Comparison of ENCODE assay signal across 8 mouse cellular contexts in the genomic region with DNA sequence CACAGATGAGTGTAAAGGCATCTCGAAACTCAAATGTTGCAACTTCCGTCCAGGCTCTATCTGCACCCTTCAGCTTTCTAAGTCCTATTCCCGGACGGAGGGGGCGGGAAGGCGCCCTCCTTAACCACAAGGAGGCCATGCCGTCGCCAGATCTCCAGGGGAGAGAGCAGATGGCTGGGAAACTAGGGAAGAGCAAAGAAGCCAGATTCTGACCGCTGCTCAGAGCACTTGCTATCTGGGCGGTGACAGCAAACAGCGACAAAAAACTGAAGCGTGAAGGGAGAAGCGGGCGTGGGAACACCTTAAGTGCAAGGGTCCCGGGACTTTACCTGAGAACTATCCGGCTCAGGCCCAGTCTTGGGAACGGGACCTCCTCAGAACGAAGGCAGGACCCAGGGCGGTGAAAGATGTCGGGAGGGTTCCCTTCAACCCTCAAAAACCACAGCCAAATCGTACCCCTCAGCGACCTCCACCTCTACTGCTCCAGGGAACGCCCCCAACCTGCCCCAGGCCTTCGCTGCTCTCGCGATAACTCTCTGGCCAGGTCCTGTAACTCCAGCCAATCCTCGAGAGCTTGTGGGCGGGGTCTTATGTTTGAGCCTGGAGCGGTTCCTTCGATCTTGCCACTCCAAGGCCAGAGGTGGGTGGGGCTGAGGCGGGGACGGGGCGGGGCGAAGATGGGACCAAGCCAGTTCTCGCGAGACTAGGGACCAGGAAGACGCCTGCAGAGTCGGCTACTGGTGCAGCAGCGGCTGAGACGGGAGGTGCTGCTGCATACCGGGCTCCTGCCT. TPM values are rescaled to one million over a fixed set of nuclear protein-coding genes. Genes with fewer than 3 reads are reported as not detected.
DNase-seq lines count a peak whose midpoint lies in the region; ATAC-seq and TF ChIP-seq lines count a peak whose summit lies in the region.

Gene Pign, minus strand, starts transcription at position 507 of the 791 bp plus-strand sequence.
Gene Relch, plus strand, starts transcription at position 691 of the 791 bp plus-strand sequence.

- no peaks in the 10 kb centered on the region for H3K36me3 ChIP-seq in kidney, embryonic 14.5 days (ENCODE audit: control insufficient read depth, insufficient read depth, low read length)
- no peaks in the 10 kb centered on the region for H3K36me3 ChIP-seq in limb, embryonic 15.5 days

- H3K9ac ChIP-seq in kidney, embryonic 14.5 days (ENCODE audit: low read depth, low read length) = peak within 1 kb of the TSS; percentile 87
- peak within 1 kb of the TSS; percentile 79 for H3K9ac ChIP-seq in limb, embryonic 15.5 days

- H3K4me2 ChIP-seq in kidney, embryonic 14.5 days (replicated peaks; ENCODE audit: low read depth, low read length) = peak within 1 kb of the TSS; percentile 82
- peak within 1 kb of the TSS; percentile 87 for H3K4me2 ChIP-seq in limb, embryonic 15.5 days

- peak within 1 kb of the TSS; percentile 78 for H3K27ac ChIP-seq in bone marrow macrophage, adult 2 months (ENCODE audit: insufficient read depth, low read depth, low read length)
- H3K27ac ChIP-seq in embryonic fibroblast, embryonic 13.5 days (ENCODE audit: insufficient read depth, low read length) = peak within 1 kb of the TSS; percentile 79
- H3K27ac ChIP-seq in kidney, embryonic 14.5 days (ENCODE audit: low read depth, low read length) = peak within 1 kb of the TSS; percentile 18; the same call in 1 of the 2 replicates
- H3K27ac ChIP-seq in limb, embryonic 15.5 days = peak within 1 kb of the TSS; percentile 84

- no peaks in the 10 kb centered on the region for H3K27me3 ChIP-seq in kidney, embryonic 14.5 days (ENCODE audit: control insufficient read depth, insufficient read depth, low read length)
- no peaks in the 10 kb centered on the region for H3K27me3 ChIP-seq in limb, embryonic 15.5 days

- H3K9me3 ChIP-seq in kidney, embryonic 14.5 days (ENCODE audit: control insufficient read depth, low read length) = no peaks in the 10 kb centered on the region
- H3K9me3 ChIP-seq in limb, embryonic 15.5 days = no peaks in the 10 kb centered on the region

- TF ChIP-seq CTCF in bone marrow macrophage, adult 2 months (IDR thresholded peaks at IDR 0.05; ENCODE audit: low read depth, low read length) = no peak
- TF ChIP-seq CTCF in embryonic fibroblast, embryonic 13.5 days (IDR thresholded peaks at IDR 0.05; ENCODE audit: borderline replicate concordance, insufficient read depth, low read length) = no peak

- WGBS in kidney, embryonic 14.5 days = under 1% methylated on average over 41 of the region's 41 CpGs
- under 1% methylated on average over 39 of the region's 41 CpGs for WGBS in limb, embryonic 15.5 days

- H3K4me1 ChIP-seq in bone marrow macrophage, adult 2 months (ENCODE audit: control insufficient read depth, insufficient read depth, low read length) = peaks cover 14% of the 10 kb centered on the region
- H3K4me1 ChIP-seq in embryonic fibroblast, embryonic 13.5 days (ENCODE audit: control insufficient read depth, insufficient read depth, low read length) = peaks cover 3% of the 10 kb centered on the region; the same call in 1 of the 2 replicates
- H3K4me1 ChIP-seq in kidney, embryonic 14.5 days (ENCODE audit: control insufficient read depth, insufficient read depth, low read length) = peaks cover 3% of the 10 kb centered on the region; the same call in 1 of the 2 replicates
- peaks cover 8% of the 10 kb centered on the region; the same call in 1 of the 2 replicates for H3K4me1 ChIP-seq in limb, embryonic 15.5 days

- TF ChIP-seq POLR2A in bone marrow macrophage, adult 2 months (IDR thresholded peaks at IDR 0.05; ENCODE audit: borderline replicate concordance, low read depth, low read length) = no peak
- peak; percentile 68 for TF ChIP-seq POLR2A in embryonic fibroblast, embryonic 13.5 days (IDR thresholded peaks at IDR 0.05; ENCODE audit: low read depth, low read length)

- H3K4me3 ChIP-seq in bone marrow macrophage, adult 2 months (ENCODE audit: insufficient read depth, low read length) = peak within 1 kb of the TSS; percentile 91
- H3K4me3 ChIP-seq in embryonic fibroblast, embryonic 13.5 days (ENCODE audit: insufficient read depth, low read length) = peak within 1 kb of the TSS; percentile 94
- H3K4me3 ChIP-seq in kidney, embryonic 14.5 days (ENCODE audit: low read length) = peak within 1 kb of the TSS; percentile 99
- H3K4me3 ChIP-seq in limb, embryonic 15.5 days = peak within 1 kb of the TSS; percentile 94

- ATAC-seq in kidney, embryonic 14.5 days (ENCODE audit: low FRiP score, low TSS enrichment) = peak; percentile 99
- ATAC-seq in limb, embryonic 15.5 days (ENCODE audit: insufficient number of reproducible peaks, low FRiP score, low TSS enrichment, low read depth) = peak; percentile 98

- peak; percentile 99 for DNase-seq in A20 (ENCODE audit: low read depth, low spot score)
- peak; percentile 98 to 99 for DNase-seq in heart, adult 9 months (ENCODE audit: low spot score in 2 of 2)
- peak; percentile 93 to 95 for DNase-seq in monocyte, adult 2 months (ENCODE audit: low read depth in 1 of 2, low spot score in 2 of 2)
- peak; percentile 99 for DNase-seq in spleen, postnatal 36 days (ENCODE audit: low spot score in 2 of 2)

RNA-seq across cellular contexts. Expression of gene Pign, which starts in this region (rescaled TPM):
- polyA plus RNA-seq in bone marrow macrophage, adult 2 months (2012; ENCODE audit: insufficient read depth, insufficient read length, missing spikeins) = 14.2 and 14.8 TPM in 2 replicates
- polyA plus RNA-seq in embryonic fibroblast, embryonic 13.5 days (2011; ENCODE audit: insufficient read length, low read depth, missing spikeins) = 49.3 and 53.2 TPM in 2 replicates
- polyA plus RNA-seq in kidney, embryonic 14.5 days (2014; fragmentation: Nextera tagmentation; extraction: Ambion mirVana) = 13.5 and 22.6 TPM in 2 replicates
- polyA plus RNA-seq in limb, embryonic 15.5 days (2015; fragmentation: Nextera tagmentation; extraction: Ambion mirVana) = 11.4 and 14.1 TPM in 2 replicates

RNA-seq across cellular contexts. Expression of gene Relch, which starts in this region (rescaled TPM):
- polyA plus RNA-seq in bone marrow macrophage, adult 2 months (2012; ENCODE audit: insufficient read depth, insufficient read length, missing spikeins) = 37.3 and 39.9 TPM in 2 replicates
- polyA plus RNA-seq in embryonic fibroblast, embryonic 13.5 days (2011; ENCODE audit: insufficient read length, low read depth, missing spikeins) = 40.4 and 45.4 TPM in 2 replicates
- polyA plus RNA-seq in kidney, embryonic 14.5 days (2014; fragmentation: Nextera tagmentation; extraction: Ambion mirVana) = 21.7 and 25.8 TPM in 2 replicates
- polyA plus RNA-seq in limb, embryonic 15.5 days (2015; fragmentation: Nextera tagmentation; extraction: Ambion mirVana) = 25.3 and 26.9 TPM in 2 replicates

Comparison
In these comparisons a context has a peak if more than half of its experiments do, and no peak if none do; other contexts are left out.
1. Peak in every context shown above with its lines: DNase-seq, ATAC-seq, H3K4me3 ChIP-seq and H3K27ac ChIP-seq.
2. H3K27ac ChIP-seq: peak in every context shown above with its lines; median percentile 84 in limb, embryonic 15.5 days; 79 in embryonic fibroblast, embryonic 13.5 days; 78 in bone marrow macrophage, adult 2 months; 18 in kidney, embryonic 14.5 days.